Mouse (Mus musculus): ENCODE measurements around the gene Ifi208. TPM values are rescaled to one million over a fixed set of nuclear protein-coding genes. Genes with fewer than 3 reads are reported as not detected.

Ifi208 gene
- polyA plus RNA-seq, 1 experiment: not detected

GRCm38 (mm10) chr1:173741656-173742055, 68.2 kb downstream of the Ifi208 start, which contains the start of gene Ifi207:
Gene Ifi207, minus strand, starts transcription at chr1:173741747.
- H3K9ac ChIP-seq (ENCODE audit: low read depth, poor library complexity, severe bottlenecking): no peak within 1 kb of the TSS
- H3K27me3 ChIP-seq (ENCODE audit: control insufficient read depth, insufficient read depth, low read length, poor library complexity, severe bottlenecking): no peaks in the 10 kb centered on the region
- H3K36me3 ChIP-seq (ENCODE audit: control insufficient read depth, insufficient read depth, low read length, poor library complexity, severe bottlenecking): no peaks in the 10 kb centered on the region
- no peak within 1 kb of the TSS for H3K27ac ChIP-seq (ENCODE audit: insufficient read depth, low read length)
- TF ChIP-seq EP300 (IDR thresholded peaks at IDR 0.05; ENCODE audit: insufficient read depth, low read depth, low read length): no peak
- no peaks in the 10 kb centered on the region for H3K9me3 ChIP-seq (replicated peaks; ENCODE audit: control insufficient read depth, insufficient read depth, low read length, poor library complexity, severe bottlenecking)
- no peaks in the 10 kb centered on the region for H3K4me1 ChIP-seq (ENCODE audit: control insufficient read depth, insufficient read depth, low read length)
- no peak within 1 kb of the TSS for H3K4me3 ChIP-seq (ENCODE audit: low read depth, low read length)

- Histone ChIP-seq H3K4me3 (ENCODE audit: low read depth, low read length) (no peak overlapping the region), H3K27me3 (ENCODE audit: control insufficient read depth, insufficient read depth, low read length, poor library complexity, severe bottlenecking) (no peaks in the 10 kb centered on the region), H3K36me3 (ENCODE audit: control insufficient read depth, insufficient read depth, low read length, poor library complexity, severe bottlenecking) (no peaks in the 10 kb centered on the region), H3K9ac (ENCODE audit: low read depth, poor library complexity, severe bottlenecking) (no peak overlapping the region), H3K27ac (ENCODE audit: insufficient read depth, low read length) (no peak overlapping the region), H3K4me1 (ENCODE audit: control insufficient read depth, insufficient read depth, low read length) (no peaks in the 10 kb centered on the region), H3K9me3 (replicated peaks; ENCODE audit: control insufficient read depth, insufficient read depth, low read length, poor library complexity, severe bottlenecking) (no peaks in the 10 kb centered on the region)
- TF ChIP-seq CTCF (IDR thresholded peaks at IDR 0.05; ENCODE audit: low read depth, low read length): no peak
- no peak for TF ChIP-seq EP300 (IDR thresholded peaks at IDR 0.05; ENCODE audit: insufficient read depth, low read depth, low read length)
- no peak for TF ChIP-seq POLR2A (IDR thresholded peaks at IDR 0.05; ENCODE audit: insufficient read depth, low read length)
Observed at GRCm38 (mm10) chr1:173742262-173742661, 68.8 kb downstream of the Ifi208 start.

Other genes starting within 250 kb of the Ifi208 start
- not detected in 2 replicates for gene Ifi206, start 182.6 kb upstream of the Ifi208 start, polyA plus RNA-seq (2011; ENCODE audit: insufficient read depth, insufficient read length, low read depth, missing spikeins)
- not detected in 2 replicates for gene Ifi214, start 137.7 kb upstream of the Ifi208 start, polyA plus RNA-seq (2011; ENCODE audit: insufficient read depth, insufficient read length, low read depth, missing spikeins)
- not detected in 2 replicates for gene Ifi213, start 74.4 kb upstream of the Ifi208 start, polyA plus RNA-seq (2011; ENCODE audit: insufficient read depth, insufficient read length, low read depth, missing spikeins)
- gene Ifi209, start 42.8 kb upstream of the Ifi208 start, polyA plus RNA-seq (2011; ENCODE audit: insufficient read depth, insufficient read length, low read depth, missing spikeins): not detected in 2 replicates
- not detected in 2 replicates for gene Ifi207, start 68.1 kb downstream of the Ifi208 start, polyA plus RNA-seq (2011; ENCODE audit: insufficient read depth, insufficient read length, low read depth, missing spikeins)
- 0.33 TPM in 1 of 2 replicates, not detected in the other for gene Ifi204, start 93.3 kb downstream of the Ifi208 start, polyA plus RNA-seq (2011; ENCODE audit: insufficient read depth, insufficient read length, low read depth, missing spikeins)
- gene Ifi211, start 239.4 kb downstream of the Ifi208 start, polyA plus RNA-seq (2011; ENCODE audit: insufficient read depth, insufficient read length, low read depth, missing spikeins): not detected in 2 replicates

Measured in ES-Bruce4 (cell line).